Mouse (Mus musculus): ENCODE data around the gene Abcc9. TPM values are rescaled to one million over a fixed set of nuclear protein-coding genes. Genes with fewer than 3 reads are reported as not detected.

Gene Abcc9
- polyA plus RNA-seq, 2 experiments = 1.0 to 2.0 TPM

GRCm38 (mm10) chr6:142616659-142617058 lies 85.5 kb downstream of the Abcc9 start:
- Histone ChIP-seq H3K9ac (replicated peaks) (no peak overlapping the region), H3K36me3 (replicated peaks; ENCODE audit: control insufficient read depth, insufficient read depth, low read depth) (no peaks in the 10 kb centered on the region), H3K4me3 (ENCODE audit: insufficient read depth in 1 of 2, low read depth in 2 of 2, low read length in 2 of 2) (no peak overlapping the region), H3K27ac (no peak overlapping the region), H3K4me2 (ENCODE audit: low read depth) (no peak overlapping the region), H3K9me3 (ENCODE audit: control insufficient read depth, low read length) (no peaks in the 10 kb centered on the region), H3K4me1 (replicated peaks; ENCODE audit: control insufficient read depth in 2 of 2, insufficient read depth in 2 of 2, low read length in 1 of 2) (0 out of 4 replicates have a peak, but pooled peaks cover 0 to 2% of the 10 kb centered on the region in 2 experiments), H3K27me3 (ENCODE audit: control insufficient read depth, insufficient read depth, low read length) (no peaks in the 10 kb centered on the region)
- WGBS (ENCODE audit: insufficient replicate concordance) = 37% methylated on average over 3 of the region's 3 CpGs
- DNase-seq (ENCODE audit: low read depth in 3 of 3, low spot score in 3 of 3) = no peak
- TF ChIP-seq EP300 (IDR thresholded peaks at IDR 0.05; ENCODE audit: low read depth) = no peak
- no peak for TF ChIP-seq CTCF (IDR thresholded peaks at IDR 0.05; ENCODE audit: low read depth)
- ATAC-seq (ENCODE audit: insufficient read depth) = no peak

DNA sequence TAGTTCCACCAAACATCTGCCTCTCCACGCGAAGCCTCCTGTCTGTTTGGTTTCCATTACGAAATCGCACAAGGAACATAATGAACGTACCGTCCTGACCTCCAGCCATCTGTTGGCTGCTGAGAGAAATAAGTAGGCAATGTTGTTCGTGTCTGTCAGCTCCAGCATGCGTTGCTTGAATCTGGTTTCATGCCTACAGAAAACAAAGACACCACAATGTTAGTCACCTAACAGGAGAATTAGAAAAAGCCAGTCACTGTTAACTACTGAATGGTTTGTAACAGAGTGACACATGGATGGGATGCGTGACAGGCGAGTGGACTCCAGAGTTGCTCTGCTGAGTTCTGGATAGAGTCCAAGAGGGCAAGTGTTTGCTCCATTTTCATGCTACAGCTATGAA lies 87.8 kb downstream of the Abcc9 start:
- H3K27me3 ChIP-seq (ENCODE audit: control insufficient read depth, insufficient read depth, low read length) = no peaks in the 10 kb centered on the region
- DNase-seq (ENCODE audit: low read depth in 3 of 3, low spot score in 3 of 3) (peak in 1 of 3 experiments; percentile 6), ATAC-seq (ENCODE audit: insufficient read depth) (no peak)
- H3K4me3 ChIP-seq (ENCODE audit: insufficient read depth in 1 of 2, low read depth in 2 of 2, low read length in 2 of 2) = no peak overlapping the region
- H3K4me1 ChIP-seq (replicated peaks; ENCODE audit: control insufficient read depth in 2 of 2, insufficient read depth in 2 of 2, low read length in 1 of 2) = 0 out of 4 replicates have a peak, but pooled peaks cover 0 to 2% of the 10 kb centered on the region in 2 experiments
- H3K9me3 ChIP-seq (ENCODE audit: control insufficient read depth, low read length) = no peaks in the 10 kb centered on the region
- H3K4me2 ChIP-seq (ENCODE audit: low read depth) = no peak overlapping the region
- no peak overlapping the region for H3K27ac ChIP-seq
- no peak for TF ChIP-seq CTCF (IDR thresholded peaks at IDR 0.05; ENCODE audit: low read depth)
- no peak for TF ChIP-seq EP300 (IDR thresholded peaks at IDR 0.05; ENCODE audit: low read depth)
- H3K36me3 ChIP-seq (replicated peaks; ENCODE audit: control insufficient read depth, insufficient read depth, low read depth) = no peaks in the 10 kb centered on the region
- WGBS (ENCODE audit: insufficient replicate concordance) = 67% methylated on average over 10 of the region's 10 CpGs
- H3K9ac ChIP-seq (replicated peaks) = no peak overlapping the region

GRCm38 (mm10) chr6:142612366-142612765 lies 89.7 kb downstream of the Abcc9 start:
- Histone ChIP-seq H3K9me3 (ENCODE audit: control insufficient read depth, low read length) (no peaks in the 10 kb centered on the region), H3K4me3 (ENCODE audit: insufficient read depth in 1 of 2, low read depth in 2 of 2, low read length in 2 of 2) (no peak overlapping the region), H3K4me2 (ENCODE audit: low read depth) (no peak overlapping the region), H3K27me3 (ENCODE audit: control insufficient read depth, insufficient read depth, low read length) (no peaks in the 10 kb centered on the region), H3K9ac (replicated peaks) (no peak overlapping the region), H3K4me1 (replicated peaks; ENCODE audit: control insufficient read depth in 2 of 2, insufficient read depth in 2 of 2, low read length in 1 of 2) (0 out of 4 replicates have a peak, but pooled peaks cover 0 to 2% of the 10 kb centered on the region in 2 experiments), H3K27ac (no peak overlapping the region), H3K36me3 (replicated peaks; ENCODE audit: control insufficient read depth, insufficient read depth, low read depth) (no peaks in the 10 kb centered on the region)
- DNase-seq (ENCODE audit: low read depth in 3 of 3, low spot score in 3 of 3) (no peak), ATAC-seq (ENCODE audit: insufficient read depth) (no peak)
- 59% methylated on average over 8 of the region's 8 CpGs for WGBS (ENCODE audit: insufficient replicate concordance)
- TF ChIP-seq CTCF (IDR thresholded peaks at IDR 0.05; ENCODE audit: low read depth) (no peak), EP300 (IDR thresholded peaks at IDR 0.05; ENCODE audit: low read depth) (no peak)

DNA sequence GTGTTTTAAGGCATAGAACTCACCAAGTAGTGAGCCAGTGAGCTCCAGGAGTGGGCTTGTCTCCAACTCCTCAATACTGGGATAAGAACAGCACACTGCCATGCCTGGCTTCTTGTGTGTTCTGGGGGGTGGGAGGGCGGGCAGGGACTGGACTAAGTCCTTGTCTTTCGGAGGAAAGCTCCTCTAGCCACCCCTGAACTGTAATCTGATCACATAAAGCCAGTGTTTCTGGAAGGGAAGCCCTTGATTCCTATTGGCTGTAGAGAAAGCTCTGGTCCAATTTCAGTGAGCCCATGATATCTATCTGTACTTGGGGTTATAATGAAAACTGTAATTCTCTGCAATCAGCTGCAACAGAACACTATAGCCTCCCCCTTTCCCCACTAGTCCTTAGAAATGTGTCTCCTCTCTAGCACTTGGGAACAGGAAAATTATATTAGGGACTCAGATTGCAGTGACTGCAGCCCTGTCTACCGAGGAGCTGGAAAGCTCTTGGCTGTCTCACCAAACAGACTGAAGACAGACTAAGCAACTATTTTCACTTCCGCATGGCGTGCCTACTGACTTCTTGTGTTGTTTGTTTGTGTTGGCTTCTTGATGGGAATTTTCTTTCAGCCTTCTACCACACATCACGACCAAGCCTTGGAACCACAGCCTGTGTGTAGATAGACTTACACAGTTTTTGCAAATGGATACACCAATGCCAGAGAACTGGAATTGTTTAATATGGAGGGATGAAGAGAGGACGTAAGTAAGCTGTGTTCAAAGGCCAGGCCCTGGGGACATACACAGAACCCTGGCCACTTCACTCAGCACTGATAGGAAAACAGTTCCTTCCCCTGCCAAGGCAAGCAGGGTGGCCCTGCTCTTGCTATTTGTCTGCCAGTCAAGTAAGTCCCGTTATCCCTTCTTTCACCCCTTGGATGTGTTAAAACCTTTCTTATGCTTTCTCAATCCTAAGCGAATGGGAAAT lies 92.4 kb downstream of the Abcc9 start:
- no peak for ATAC-seq (ENCODE audit: insufficient read depth)
- no peak for TF ChIP-seq EP300 (IDR thresholded peaks at IDR 0.05; ENCODE audit: low read depth)
- TF ChIP-seq CTCF (IDR thresholded peaks at IDR 0.05; ENCODE audit: low read depth) = no peak

DNA sequence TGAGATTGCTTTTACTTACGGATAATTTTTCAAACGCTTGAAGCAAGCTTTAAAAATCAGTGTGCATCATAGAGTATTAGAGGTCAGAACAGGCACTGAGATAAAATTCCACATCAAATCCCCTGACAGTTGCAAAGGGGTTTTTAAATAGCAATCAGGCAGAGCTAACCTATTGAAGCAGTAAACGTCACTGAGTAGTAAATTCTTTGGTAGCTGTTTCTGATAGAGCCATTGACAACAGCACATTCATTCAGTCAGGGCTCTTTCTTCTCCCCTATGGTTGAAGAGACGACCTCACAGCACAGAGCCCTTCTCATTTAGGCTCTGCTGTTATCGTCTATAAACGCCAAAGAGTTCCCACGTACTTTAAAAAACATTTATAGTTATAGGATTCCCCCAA lies 95.0 kb downstream of the Abcc9 start:
- DNase-seq (ENCODE audit: low read depth in 3 of 3, low spot score in 3 of 3) (no peak), ATAC-seq (ENCODE audit: insufficient read depth) (no peak)
- TF ChIP-seq CTCF (IDR thresholded peaks at IDR 0.05; ENCODE audit: low read depth) = no peak
- no peak for TF ChIP-seq EP300 (IDR thresholded peaks at IDR 0.05; ENCODE audit: low read depth)
- no peaks in the 10 kb centered on the region for H3K27me3 ChIP-seq (ENCODE audit: control insufficient read depth, insufficient read depth, low read length)
- no peaks in the 10 kb centered on the region for H3K36me3 ChIP-seq (replicated peaks; ENCODE audit: control insufficient read depth, insufficient read depth, low read depth)
- H3K4me2 ChIP-seq (ENCODE audit: low read depth) = no peak overlapping the region
- no peaks in the 10 kb centered on the region for H3K4me1 ChIP-seq (replicated peaks; ENCODE audit: control insufficient read depth in 2 of 2, insufficient read depth in 2 of 2, low read length in 1 of 2)
- no peaks in the 10 kb centered on the region for H3K9me3 ChIP-seq (ENCODE audit: control insufficient read depth, low read length)
- H3K9ac ChIP-seq (replicated peaks) = no peak overlapping the region
- H3K27ac ChIP-seq = no peak overlapping the region
- 60% methylated on average over 7 of the region's 7 CpGs for WGBS (ENCODE audit: insufficient replicate concordance)
- no peak overlapping the region for H3K4me3 ChIP-seq (ENCODE audit: insufficient read depth in 1 of 2, low read depth in 2 of 2, low read length in 2 of 2)

More for the DNA sequence above, 92.4 kb downstream of the Abcc9 start:
- WGBS (ENCODE audit: insufficient replicate concordance) = 57% methylated on average over 9 of the region's 9 CpGs
- H3K4me3 ChIP-seq (ENCODE audit: insufficient read depth in 1 of 2, low read depth in 2 of 2, low read length in 2 of 2) = no peak overlapping the region
- no peak overlapping the region for H3K4me2 ChIP-seq (ENCODE audit: low read depth)
- H3K4me1 ChIP-seq (replicated peaks; ENCODE audit: control insufficient read depth in 2 of 2, insufficient read depth in 2 of 2, low read length in 1 of 2) = 0 out of 4 replicates have a peak, but pooled peaks cover 0 to 2% of the 10 kb centered on the region in 2 experiments
- H3K36me3 ChIP-seq (replicated peaks; ENCODE audit: control insufficient read depth, insufficient read depth, low read depth) = no peaks in the 10 kb centered on the region
- no peak overlapping the region for H3K9ac ChIP-seq (replicated peaks)
- H3K9me3 ChIP-seq (ENCODE audit: control insufficient read depth, low read length) = no peaks in the 10 kb centered on the region
- H3K27ac ChIP-seq = no peak overlapping the region
- DNase-seq (ENCODE audit: low read depth in 3 of 3, low spot score in 3 of 3) = no peak
- no peaks in the 10 kb centered on the region for H3K27me3 ChIP-seq (ENCODE audit: control insufficient read depth, insufficient read depth, low read length)
